Mouse (Mus musculus) MEL (cell line): ENCODE data around the gene Gdf7.

Experiments used
- CTCF ChIP-seq, 3 experiments: IDR thresholded peaks in 2 of 3; conservative IDR thresholded peaks in 1 of 3; 2 replicates each; pipeline ENCODE4 v1.5.1; 2011 to 2012; ENCODE audit warnings: low read length in 3 of 3, low read depth in 2 of 3, mild to moderate bottlenecking in 2 of 3, improper control_type of control experiment in 1 of 3, inconsistent platforms in 1 of 3, mixed read lengths in 1 of 3, moderate library complexity in 1 of 3; ENCODE audit not compliant: control insufficient read depth in 1 of 3, insufficient read depth in 1 of 3, poor library complexity in 1 of 3, severe bottlenecking in 1 of 3
- TCF12 ChIP-seq: IDR thresholded peaks from 2 replicates; pipeline ENCODE4 v1.6.1; 2014; ENCODE audit warnings: low read depth, mild to moderate bottlenecking, inconsistent platforms, low read length, improper control_type of control experiment, moderate library complexity
- ZC3H11A ChIP-seq: IDR thresholded peaks from 2 replicates; pipeline ENCODE4 v1.6.1; 2012; ENCODE audit warnings: low read depth, mild to moderate bottlenecking, inconsistent platforms, low read length, improper control_type of control experiment

- TF ChIP-seq CTCF (IDR thresholded peaks at IDR 0.05 in 2 of 3, conservative IDR thresholded peaks at IDR 0.05 in 1 of 3; ENCODE audit: control insufficient read depth in 1 of 3, insufficient read depth in 1 of 3, low read depth in 2 of 3, low read length in 3 of 3, poor library complexity in 1 of 3, severe bottlenecking in 1 of 3) (no peak), ZC3H11A (no peak), TCF12 (no peak)
Measured at GRCm38 (mm10) chr12:8348733-8349513, 47.2 kb upstream of the Gdf7 start.
